Mouse (Mus musculus): ENCODE data around the gene Rad9a. TPM values are rescaled to one million over a fixed set of nuclear protein-coding genes. Genes with fewer than 3 reads are reported as not detected.
A peak's percentile ranks its signal among the peaks of the same experiment; 100 is the strongest.

The Rad9a gene
- polyA plus RNA-seq, 1 experiment from 2014 or later: 20.3 TPM

GRCm38 (mm10) chr19:4149764-4150461 is 51.5 kb downstream of the Rad9a start:
- 0 out of 2 replicates have a peak, but pooled peaks cover 4% of the 10 kb centered on the region for H3K9me3 ChIP-seq (ENCODE audit: control insufficient read depth, low read length)
- H3K36me3 ChIP-seq (ENCODE audit: control insufficient read depth, insufficient read depth, low read length): peaks cover 32% of the 10 kb centered on the region
- WGBS: 95% methylated on average over 17 of the region's 17 CpGs
- no peak overlapping the region for H3K9ac ChIP-seq (replicated peaks; ENCODE audit: low read length)
- peak overlapping the region; percentile 86; the same call in 1 of the 2 replicates for H3K4me2 ChIP-seq (ENCODE audit: low read length)
- ATAC-seq (ENCODE audit: low FRiP score, low TSS enrichment) (no peak), DNase-seq (no peak)
- no peaks in the 10 kb centered on the region for H3K27me3 ChIP-seq (ENCODE audit: control insufficient read depth, insufficient read depth, low read length)
- H3K27ac ChIP-seq (replicated peaks; ENCODE audit: low read depth, low read length): no peak overlapping the region
- 0 out of 2 replicates have a peak overlapping the region, but pooled peaks have one; percentile 2 for H3K4me3 ChIP-seq (replicated peaks; ENCODE audit: low read depth, low read length)
- H3K4me1 ChIP-seq (ENCODE audit: control insufficient read depth, insufficient read depth, low read length): peaks cover 15% of the 10 kb centered on the region; the same call in 1 of the 2 replicates

- no peaks in the 10 kb centered on the region for H3K27me3 ChIP-seq (ENCODE audit: control insufficient read depth, insufficient read depth, low read length)
- H3K9me3 ChIP-seq (ENCODE audit: control insufficient read depth, low read length): 0 out of 2 replicates have a peak, but pooled peaks cover 4% of the 10 kb centered on the region
- peak overlapping the region; percentile 81 for H3K9ac ChIP-seq (replicated peaks; ENCODE audit: low read length)
- peaks cover 32% of the 10 kb centered on the region for H3K36me3 ChIP-seq (ENCODE audit: control insufficient read depth, insufficient read depth, low read length)
- WGBS: 90% methylated on average over 11 of the region's 11 CpGs
- H3K4me2 ChIP-seq (ENCODE audit: low read length): peak overlapping the region; percentile 86
- H3K4me1 ChIP-seq (ENCODE audit: control insufficient read depth, insufficient read depth, low read length): peaks cover 15% of the 10 kb centered on the region; the same call in 1 of the 2 replicates
- no peak overlapping the region for H3K27ac ChIP-seq (replicated peaks; ENCODE audit: low read depth, low read length)
- peak overlapping the region; percentile 80 for H3K4me3 ChIP-seq (replicated peaks; ENCODE audit: low read depth, low read length)
- DNase-seq (no peak), ATAC-seq (ENCODE audit: low FRiP score, low TSS enrichment) (no peak)
These were observed 52.2 kb downstream of the Rad9a start for GRCm38 (mm10) chr19:4149283-4149682.

GRCm38 (mm10) chr19:4148819-4149218 is 52.6 kb downstream of the Rad9a start:
- peak overlapping the region; percentile 64 for H3K27ac ChIP-seq (replicated peaks; ENCODE audit: low read depth, low read length)
- H3K27me3 ChIP-seq (ENCODE audit: control insufficient read depth, insufficient read depth, low read length): no peaks in the 10 kb centered on the region
- no peak for DNase-seq
- peak overlapping the region; percentile 80 for H3K4me3 ChIP-seq (replicated peaks; ENCODE audit: low read depth, low read length)
- peaks cover 15% of the 10 kb centered on the region; the same call in 1 of the 2 replicates for H3K4me1 ChIP-seq (ENCODE audit: control insufficient read depth, insufficient read depth, low read length)
- H3K4me2 ChIP-seq (ENCODE audit: low read length): peak overlapping the region; percentile 86
- 0 out of 2 replicates have a peak, but pooled peaks cover 4% of the 10 kb centered on the region for H3K9me3 ChIP-seq (ENCODE audit: control insufficient read depth, low read length)
- peak overlapping the region; percentile 81 for H3K9ac ChIP-seq (replicated peaks; ENCODE audit: low read length)
- 3% methylated on average over 8 of the region's 8 CpGs for WGBS
- peaks cover 30% of the 10 kb centered on the region for H3K36me3 ChIP-seq (ENCODE audit: control insufficient read depth, insufficient read depth, low read length)
- ATAC-seq (ENCODE audit: low FRiP score, low TSS enrichment): no peak

- peak within 1 kb of the TSS; percentile 81 for H3K9ac ChIP-seq (replicated peaks; ENCODE audit: low read length)
- ATAC-seq (ENCODE audit: low FRiP score, low TSS enrichment) (peak; percentile 92), DNase-seq (peak; percentile 95)
- H3K9me3 ChIP-seq (ENCODE audit: control insufficient read depth, low read length): 0 out of 2 replicates have a peak, but pooled peaks cover 4% of the 10 kb centered on the region
- no peaks in the 10 kb centered on the region for H3K27me3 ChIP-seq (ENCODE audit: control insufficient read depth, insufficient read depth, low read length)
- WGBS: under 1% methylated on average over 30 of the region's 33 CpGs
- peak within 1 kb of the TSS; percentile 86 for H3K4me2 ChIP-seq (ENCODE audit: low read length)
- peaks cover 15% of the 10 kb centered on the region; the same call in 1 of the 2 replicates for H3K4me1 ChIP-seq (ENCODE audit: control insufficient read depth, insufficient read depth, low read length)
- peak within 1 kb of the TSS; percentile 80 for H3K4me3 ChIP-seq (replicated peaks; ENCODE audit: low read depth, low read length)
- H3K36me3 ChIP-seq (ENCODE audit: control insufficient read depth, insufficient read depth, low read length): peaks cover 26% of the 10 kb centered on the region
- H3K27ac ChIP-seq (replicated peaks; ENCODE audit: low read depth, low read length): peak within 1 kb of the TSS; percentile 64
These were observed 53.0 kb downstream of the Rad9a start, which contains the start of gene Coro1b for GRCm38 (mm10) chr19:4148491-4148806. TSS of gene Coro1b (plus strand) at chr19:4148619.

GRCm38 (mm10) chr19:4147782-4148490 is 53.5 kb downstream of the Rad9a start:
- Histone ChIP-seq H3K27ac (replicated peaks; ENCODE audit: low read depth, low read length) (peak overlapping the region; percentile 64; the same call in 1 of the 2 replicates), H3K27me3 (ENCODE audit: control insufficient read depth, insufficient read depth, low read length) (no peaks in the 10 kb centered on the region), H3K4me3 (replicated peaks; ENCODE audit: low read depth, low read length) (peak overlapping the region; percentile 80), H3K9me3 (ENCODE audit: control insufficient read depth, low read length) (0 out of 2 replicates have a peak, but pooled peaks cover 4% of the 10 kb centered on the region), H3K36me3 (ENCODE audit: control insufficient read depth, insufficient read depth, low read length) (peaks cover 25% of the 10 kb centered on the region), H3K9ac (replicated peaks; ENCODE audit: low read length) (peak overlapping the region; percentile 81), H3K4me1 (ENCODE audit: control insufficient read depth, insufficient read depth, low read length) (peaks cover 15% of the 10 kb centered on the region; the same call in 1 of the 2 replicates), H3K4me2 (ENCODE audit: low read length) (peak overlapping the region; percentile 86)
- whole genome bisulfite sequencing: 27% methylated on average over 9 of the region's 9 CpGs
- DNase-seq: no peak
- peak; percentile 49 for ATAC-seq (ENCODE audit: low FRiP score, low TSS enrichment)

GRCm38 (mm10) chr19:4147022-4147405 is 54.4 kb downstream of the Rad9a start:
- H3K4me2 ChIP-seq (ENCODE audit: low read length): no peak overlapping the region
- no peaks in the 10 kb centered on the region for H3K27me3 ChIP-seq (ENCODE audit: control insufficient read depth, insufficient read depth, low read length)
- no peak overlapping the region for H3K4me3 ChIP-seq (replicated peaks; ENCODE audit: low read depth, low read length)
- ATAC-seq (ENCODE audit: low FRiP score, low TSS enrichment) (no peak), DNase-seq (no peak)
- H3K9me3 ChIP-seq (ENCODE audit: control insufficient read depth, low read length): 0 out of 2 replicates have a peak, but pooled peaks cover 4% of the 10 kb centered on the region
- peaks cover 15% of the 10 kb centered on the region; the same call in 1 of the 2 replicates for H3K4me1 ChIP-seq (ENCODE audit: control insufficient read depth, insufficient read depth, low read length)
- H3K27ac ChIP-seq (replicated peaks; ENCODE audit: low read depth, low read length): no peak overlapping the region
- peaks cover 19% of the 10 kb centered on the region for H3K36me3 ChIP-seq (ENCODE audit: control insufficient read depth, insufficient read depth, low read length)
- H3K9ac ChIP-seq (replicated peaks; ENCODE audit: low read length): no peak overlapping the region
- WGBS: 43% methylated on average over 3 of the region's 3 CpGs

- peaks cover 15% of the 10 kb centered on the region; the same call in 1 of the 2 replicates for H3K4me1 ChIP-seq (ENCODE audit: control insufficient read depth, insufficient read depth, low read length)
These were observed 55.0 kb downstream of the Rad9a start for GRCm38 (mm10) chr19:4146366-4147021.

GRCm38 (mm10) chr19:4145936-4146335 is 55.5 kb downstream of the Rad9a start:
- ATAC-seq (ENCODE audit: low FRiP score, low TSS enrichment) (no peak), DNase-seq (no peak)
- 0 out of 2 replicates have a peak, but pooled peaks cover 4% of the 10 kb centered on the region for H3K9me3 ChIP-seq (ENCODE audit: control insufficient read depth, low read length)
- 75% methylated on average over 5 of the region's 5 CpGs for WGBS
- no peaks in the 10 kb centered on the region for H3K27me3 ChIP-seq (ENCODE audit: control insufficient read depth, insufficient read depth, low read length)
- H3K4me3 ChIP-seq (replicated peaks; ENCODE audit: low read depth, low read length): no peak overlapping the region
- H3K36me3 ChIP-seq (ENCODE audit: control insufficient read depth, insufficient read depth, low read length): peaks cover 11% of the 10 kb centered on the region
- peaks cover 15% of the 10 kb centered on the region; the same call in 1 of the 2 replicates for H3K4me1 ChIP-seq (ENCODE audit: control insufficient read depth, insufficient read depth, low read length)
- no peak overlapping the region for H3K9ac ChIP-seq (replicated peaks; ENCODE audit: low read length)
- no peak overlapping the region for H3K4me2 ChIP-seq (ENCODE audit: low read length)
- H3K27ac ChIP-seq (replicated peaks; ENCODE audit: low read depth, low read length): no peak overlapping the region

More at GRCm38 (mm10) chr19:4146366-4147021, 55.0 kb downstream of the Rad9a start:
- H3K4me2 ChIP-seq (ENCODE audit: low read length): no peak overlapping the region
- peaks cover 15% of the 10 kb centered on the region for H3K36me3 ChIP-seq (ENCODE audit: control insufficient read depth, insufficient read depth, low read length)
- H3K9ac ChIP-seq (replicated peaks; ENCODE audit: low read length): no peak overlapping the region
- H3K27ac ChIP-seq (replicated peaks; ENCODE audit: low read depth, low read length): no peak overlapping the region
- DNase-seq (no peak), ATAC-seq (ENCODE audit: low FRiP score, low TSS enrichment) (no peak)
- 61% methylated on average over 12 of the region's 12 CpGs for WGBS
- H3K9me3 ChIP-seq (ENCODE audit: control insufficient read depth, low read length): 0 out of 2 replicates have a peak, but pooled peaks cover 4% of the 10 kb centered on the region
- H3K27me3 ChIP-seq (ENCODE audit: control insufficient read depth, insufficient read depth, low read length): no peaks in the 10 kb centered on the region
- no peak overlapping the region for H3K4me3 ChIP-seq (replicated peaks; ENCODE audit: low read depth, low read length)

All from midbrain, embryonic 14.5 days (tissue).